Mouse (Mus musculus) C2C12 (cell line): ENCODE measurements at regions not wholly inside any gene's neighbourhood (a gene's known extent, or its start where the extent isn't known, plus 50 kb on each side); places are given as distances from the start of the nearest gene placed in this dataset.
"Not testable (repeated sequence)": the region's sequence is repeated elsewhere in the genome, so short reads cannot be mapped to it uniquely, and the experiment has no call there.

ENCODE experiments used
- CTCF ChIP-seq: IDR thresholded peaks from one replicate; pipeline ENCODE4 v1.5.1; 2011; ENCODE audit not compliant: control insufficient read depth, insufficient read depth, insufficient read length
- MAX ChIP-seq: IDR thresholded peaks from one replicate; pipeline ENCODE4 v1.6.1; 2011; ENCODE audit warnings: mild to moderate bottlenecking, control low read depth
- MYOG ChIP-seq: IDR thresholded peaks from one replicate; pipeline ENCODE4 v1.6.1; 2011; ENCODE audit not compliant: control insufficient read depth, insufficient read length; ENCODE audit errors: extremely low read depth
- USF1 ChIP-seq: IDR thresholded peaks from one replicate; pipeline ENCODE4 v1.6.1; 2011; ENCODE audit warnings: low read depth, mild to moderate bottlenecking, control low read depth, moderate library complexity

- not testable (repeated sequence) for TF ChIP-seq USF1, CTCF, MAX, MYOG
Measured at GRCm38 (mm10) chr8:20010947-20011346, 107.8 kb downstream of the Gm31371 start.
